Mouse (Mus musculus): ENCODE measurements around the gene Psmd9. TPM values are rescaled to one million over a fixed set of nuclear protein-coding genes. Genes with fewer than 3 reads are reported as not detected.
A peak's percentile ranks its signal among the peaks of the same experiment; 100 is the strongest.

The Psmd9 gene
- total RNA-seq, 1 experiment = 27.0 TPM

DNA sequence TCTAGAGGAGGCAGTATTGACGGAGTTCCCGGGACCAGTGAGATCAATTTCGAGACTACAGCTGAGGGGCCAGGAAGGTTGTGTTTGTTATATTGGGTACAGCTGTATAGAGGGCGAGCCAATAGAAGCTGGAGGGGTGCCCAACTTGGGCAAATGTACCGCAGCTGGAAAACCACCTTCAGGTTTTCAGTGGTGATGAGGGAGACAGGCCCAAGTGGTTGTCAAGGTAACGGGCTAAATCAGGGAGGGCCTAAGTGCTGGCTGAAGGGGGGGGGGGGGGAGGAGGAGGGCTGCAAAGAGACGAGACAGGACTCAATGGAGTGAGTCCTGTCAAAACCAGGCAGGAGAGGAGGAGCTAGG lies 35.4 kb upstream of the Psmd9 start:
- Histone ChIP-seq H3K9ac (ENCODE audit: insufficient read depth, low read depth, low read length, poor library complexity, severe bottlenecking) (no peak overlapping the region), H3K36me3 (ENCODE audit: control insufficient read depth, insufficient read depth, low read length, poor library complexity, severe bottlenecking) (peaks cover 6% of the 10 kb centered on the region), H3K9me3 (ENCODE audit: control insufficient read depth, insufficient read depth, low read depth, low read length) (no peaks in the 10 kb centered on the region), H3K27ac (ENCODE audit: insufficient read depth, low read depth, low read length, poor library complexity, severe bottlenecking) (peak overlapping the region; percentile 29), H3K4me1 (ENCODE audit: control insufficient read depth in 2 of 2, insufficient read depth in 2 of 2, low read length in 2 of 2, poor library complexity in 1 of 2) (peaks cover 0 to 7% of the 10 kb centered on the region in 2 experiments; a peak in 1 of 4 replicates), H3K4me3 (ENCODE audit: insufficient read depth in 1 of 2, low read depth in 1 of 2, low read length in 2 of 2, poor library complexity in 1 of 2, severe bottlenecking in 1 of 2) (peak overlapping the region in 1 of 2 experiments; percentile 32; a peak in 1 of 4 replicates)
- TF ChIP-seq CHD2 (IDR thresholded peaks at IDR 0.05; ENCODE audit: low read depth, low read length) = no peak
- no peak for TF ChIP-seq ZC3H11A (IDR thresholded peaks at IDR 0.05; ENCODE audit: borderline replicate concordance, low read depth, low read length)
- TF ChIP-seq MAFK (IDR thresholded peaks at IDR 0.05; ENCODE audit: insufficient read depth, low read depth, low read length) = no peak
- no peak for TF ChIP-seq ZNF384 (IDR thresholded peaks at IDR 0.05; ENCODE audit: low read depth, low read length)
- TF ChIP-seq HCFC1 (IDR thresholded peaks at IDR 0.05; ENCODE audit: borderline replicate concordance, insufficient read depth, low read length) = no peak
- DNase-seq (ENCODE audit: low read depth, low spot score) = no peak
- in situ Hi-C loops (cut with MboI; ENCODE audit: low sequenced_read_pairs in 2 of 2, unreplicated experiment in 2 of 2) = loop anchor here in 1 of 2 experiments (5.0 kb wide), 1 partner anchor 34 kb away; the partner anchor contains the start of gene Psmd9

DNA sequence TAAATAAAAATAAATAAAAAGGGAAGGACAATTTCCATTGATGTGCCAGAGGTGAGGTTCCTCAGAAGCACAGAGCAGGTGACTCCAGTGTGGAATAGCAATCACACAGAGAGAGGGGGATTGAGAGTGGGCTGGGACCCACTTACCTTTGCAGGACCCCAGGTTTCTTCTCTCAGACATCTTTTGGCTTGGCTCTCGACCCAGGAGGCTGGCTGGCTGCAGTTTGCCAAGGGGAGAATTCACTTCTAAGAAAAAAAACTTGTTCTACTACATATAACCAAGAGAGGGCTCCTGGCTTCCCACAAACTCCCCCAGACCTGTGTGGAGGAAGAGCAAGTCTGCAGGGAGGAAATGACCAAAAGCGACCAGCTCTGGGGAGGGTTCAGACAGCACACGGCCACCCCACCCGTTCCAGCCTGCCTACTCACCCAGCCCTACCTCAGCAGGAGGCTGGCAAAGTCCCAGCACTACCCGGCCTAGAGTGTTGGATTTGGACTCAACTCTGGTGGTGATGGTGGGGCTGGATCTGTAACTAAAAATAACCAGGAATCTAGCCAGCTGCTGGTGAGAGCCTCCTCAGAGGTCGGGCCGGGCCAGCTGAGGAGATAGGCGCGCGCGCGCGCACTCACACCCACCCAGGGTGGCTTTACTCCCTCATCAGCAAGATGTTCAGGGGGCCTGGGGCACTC lies 34.9 kb upstream of the Psmd9 start:
- no peak for TF ChIP-seq ZNF384 (IDR thresholded peaks at IDR 0.05; ENCODE audit: low read depth, low read length)
- no peak for TF ChIP-seq CHD2 (IDR thresholded peaks at IDR 0.05; ENCODE audit: low read depth, low read length)
- no peak for TF ChIP-seq MAFK (IDR thresholded peaks at IDR 0.05; ENCODE audit: insufficient read depth, low read depth, low read length)
- TF ChIP-seq HCFC1 (IDR thresholded peaks at IDR 0.05; ENCODE audit: borderline replicate concordance, insufficient read depth, low read length) = no peak
- TF ChIP-seq ZC3H11A (IDR thresholded peaks at IDR 0.05; ENCODE audit: borderline replicate concordance, low read depth, low read length) = no peak
- Histone ChIP-seq H3K27ac (ENCODE audit: insufficient read depth, low read depth, low read length, poor library complexity, severe bottlenecking) (peak overlapping the region; percentile 100), H3K9me3 (ENCODE audit: control insufficient read depth, insufficient read depth, low read depth, low read length) (no peaks in the 10 kb centered on the region), H3K9ac (ENCODE audit: insufficient read depth, low read depth, low read length, poor library complexity, severe bottlenecking) (peak overlapping the region; percentile 36; the same call in 1 of the 2 replicates), H3K4me1 (ENCODE audit: control insufficient read depth in 2 of 2, insufficient read depth in 2 of 2, low read length in 2 of 2, poor library complexity in 1 of 2) (peaks cover 0 to 7% of the 10 kb centered on the region in 2 experiments; a peak in 1 of 4 replicates), H3K36me3 (ENCODE audit: control insufficient read depth, insufficient read depth, low read length, poor library complexity, severe bottlenecking) (peaks cover 6% of the 10 kb centered on the region), H3K4me3 (ENCODE audit: insufficient read depth in 1 of 2, low read depth in 1 of 2, low read length in 2 of 2, poor library complexity in 1 of 2, severe bottlenecking in 1 of 2) (peak overlapping the region in 1 of 2 experiments; percentile 62; a peak in 2 of 4 replicates)
- in situ Hi-C loops (cut with MboI; ENCODE audit: low sequenced_read_pairs in 2 of 2, unreplicated experiment in 2 of 2) = loop anchor here in 1 of 2 experiments (5.0 kb wide), 1 partner anchor 33 kb away; the partner anchor contains the start of gene Psmd9
- DNase-seq (ENCODE audit: low read depth, low spot score) = no peak

DNA sequence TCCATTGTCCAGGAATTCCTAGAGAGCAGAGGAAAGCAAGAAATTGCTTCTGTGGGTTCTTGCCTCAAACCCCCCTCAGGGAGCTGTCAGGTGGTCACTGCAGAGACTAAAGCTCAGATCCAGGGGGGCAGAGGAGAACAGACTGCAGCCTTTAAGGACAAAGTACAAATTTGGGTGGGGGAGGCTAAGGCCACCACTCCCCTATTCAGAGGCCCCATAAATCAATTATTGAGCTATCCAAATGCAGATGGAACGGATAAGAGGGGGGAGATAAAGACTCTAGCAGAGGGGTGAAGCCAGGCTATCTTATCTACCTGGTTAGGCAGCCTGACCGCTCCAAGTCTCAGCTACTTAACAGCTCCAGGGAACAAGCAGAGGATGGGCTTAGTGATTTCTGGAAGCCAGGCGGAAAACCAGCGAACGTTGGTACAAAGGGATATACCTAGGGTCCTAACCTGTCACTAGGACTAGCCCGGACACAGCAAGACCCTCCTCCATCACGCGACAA lies 34.3 kb upstream of the Psmd9 start:
- Histone ChIP-seq H3K4me1 (ENCODE audit: control insufficient read depth in 2 of 2, insufficient read depth in 2 of 2, low read length in 2 of 2, poor library complexity in 1 of 2) (peaks cover 0 to 7% of the 10 kb centered on the region in 2 experiments; a peak in 1 of 4 replicates), H3K4me3 (ENCODE audit: insufficient read depth in 1 of 2, low read depth in 1 of 2, low read length in 2 of 2, poor library complexity in 1 of 2, severe bottlenecking in 1 of 2) (peak overlapping the region; percentile 57 to 62), H3K27ac (ENCODE audit: insufficient read depth, low read depth, low read length, poor library complexity, severe bottlenecking) (peak overlapping the region; percentile 100), H3K9me3 (ENCODE audit: control insufficient read depth, insufficient read depth, low read depth, low read length) (no peaks in the 10 kb centered on the region), H3K36me3 (ENCODE audit: control insufficient read depth, insufficient read depth, low read length, poor library complexity, severe bottlenecking) (peaks cover 6% of the 10 kb centered on the region), H3K9ac (ENCODE audit: insufficient read depth, low read depth, low read length, poor library complexity, severe bottlenecking) (peak overlapping the region; percentile 79)
- DNase-seq (ENCODE audit: low read depth, low spot score) = peak; percentile 77
- TF ChIP-seq MAFK (IDR thresholded peaks at IDR 0.05; ENCODE audit: insufficient read depth, low read depth, low read length) (no peak), ZNF384 (IDR thresholded peaks at IDR 0.05; ENCODE audit: low read depth, low read length) (no peak), ZC3H11A (IDR thresholded peaks at IDR 0.05; ENCODE audit: borderline replicate concordance, low read depth, low read length) (no peak), HCFC1 (IDR thresholded peaks at IDR 0.05; ENCODE audit: borderline replicate concordance, insufficient read depth, low read length) (no peak), CHD2 (IDR thresholded peaks at IDR 0.05; ENCODE audit: low read depth, low read length) (peak; percentile 56; the same call in 1 of the 2 replicates)
- in situ Hi-C loops (cut with MboI; ENCODE audit: low sequenced_read_pairs in 2 of 2, unreplicated experiment in 2 of 2) = loop anchor here in 1 of 2 experiments (5.0 kb wide), 1 partner anchor 32 kb away; the partner anchor contains the start of gene Psmd9

DNA sequence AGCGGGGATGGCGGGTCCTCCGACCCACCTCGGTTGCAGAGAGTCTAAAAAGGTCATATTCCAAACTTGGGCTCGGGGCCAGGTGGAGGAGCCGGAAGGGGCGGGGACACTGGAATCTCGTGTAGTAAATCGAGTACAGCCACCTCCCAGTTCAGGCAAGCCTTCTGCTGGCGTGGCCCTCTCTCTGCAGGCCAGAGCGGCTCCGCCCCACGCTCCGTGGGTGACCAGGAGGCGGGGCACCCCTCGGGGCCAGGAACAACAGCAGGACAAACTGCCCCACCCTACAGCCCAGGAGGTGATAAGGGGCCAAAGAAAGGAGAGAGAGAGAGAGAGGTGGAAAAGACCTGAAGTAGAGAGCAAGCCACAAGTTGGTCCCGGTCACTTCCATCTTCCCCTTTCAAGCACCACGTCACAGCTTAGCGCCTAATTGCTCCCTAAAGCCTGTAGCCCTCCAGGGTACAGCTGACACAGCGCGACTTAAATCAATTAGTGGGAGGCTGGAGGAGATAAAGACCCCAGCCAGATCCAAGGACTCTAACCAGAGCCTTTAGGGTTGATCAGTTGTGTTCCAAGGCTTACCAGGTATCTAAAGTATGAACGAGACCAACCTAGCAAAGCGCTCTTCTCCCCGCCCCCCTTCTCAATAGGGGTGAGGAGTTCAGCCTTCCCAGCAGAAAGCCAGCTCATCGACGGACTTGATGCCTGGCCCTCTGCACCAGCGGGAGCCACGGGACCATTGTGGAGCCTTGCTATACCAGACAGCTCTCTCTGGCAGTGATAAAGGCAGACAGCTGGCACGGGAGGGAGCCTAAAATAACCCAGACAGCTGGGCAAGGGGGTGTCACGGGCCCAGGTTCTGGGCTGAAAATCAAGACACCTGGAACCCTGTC lies 33.5 kb upstream of the Psmd9 start:
- H3K9ac ChIP-seq (ENCODE audit: insufficient read depth, low read depth, low read length, poor library complexity, severe bottlenecking) = peak overlapping the region; percentile 87
- H3K4me3 ChIP-seq (ENCODE audit: insufficient read depth in 1 of 2, low read depth in 1 of 2, low read length in 2 of 2, poor library complexity in 1 of 2, severe bottlenecking in 1 of 2) = peak overlapping the region; percentile 57 to 62
- peak overlapping the region; percentile 100 for H3K27ac ChIP-seq (ENCODE audit: insufficient read depth, low read depth, low read length, poor library complexity, severe bottlenecking)
- H3K4me1 ChIP-seq (ENCODE audit: control insufficient read depth in 2 of 2, insufficient read depth in 2 of 2, low read length in 2 of 2, poor library complexity in 1 of 2) = peaks cover 2 to 7% of the 10 kb centered on the region in 2 experiments; a peak in 1 of 4 replicates
- peak; percentile 96 for DNase-seq (ENCODE audit: low read depth, low spot score)
- no peak for TF ChIP-seq ZNF384 (IDR thresholded peaks at IDR 0.05; ENCODE audit: low read depth, low read length)
- 0 out of 2 replicates have a peak, but pooled peaks have one; percentile 5 for TF ChIP-seq MAFK (IDR thresholded peaks at IDR 0.05; ENCODE audit: insufficient read depth, low read depth, low read length)
- no peaks in the 10 kb centered on the region for H3K9me3 ChIP-seq (ENCODE audit: control insufficient read depth, insufficient read depth, low read depth, low read length)
- H3K36me3 ChIP-seq (ENCODE audit: control insufficient read depth, insufficient read depth, low read length, poor library complexity, severe bottlenecking) = peaks cover 6% of the 10 kb centered on the region
- in situ Hi-C loops (cut with MboI; ENCODE audit: low sequenced_read_pairs in 2 of 2, unreplicated experiment in 2 of 2) = no loop called here
